Mouse (Mus musculus) liver, embryonic 14.5 days (tissue): ENCODE results near the gene Erg.

Source experiments
- CTCF ChIP-seq: IDR thresholded peaks from 2 replicates; pipeline ENCODE4 v1.5.1; 2016; ENCODE audit warnings: antibody characterized with exemption, low read depth, control low read depth
- EP300 ChIP-seq: IDR thresholded peaks from 2 replicates; pipeline ENCODE4 v1.6.1; 2016; ENCODE audit warnings: antibody characterized with exemption, low read depth

- TF ChIP-seq CTCF (no peak), EP300 (no peak)
Observed at GRCm38 (mm10) chr16:95388811-95389529, 197.4 kb downstream of the Erg start.
